Mouse (Mus musculus) MEL (cell line): ENCODE measurements at regions not wholly inside any gene's neighbourhood (a gene's known extent, or its start where the extent isn't known, plus 50 kb on each side); places are given as distances from the start of the nearest gene placed in this dataset.

ENCODE experiments used
- DNase-seq: peaks from one replicate; pipeline ENCODE4 v3.0.0; 2011; ENCODE audit warnings: low read depth, low spot score
- H3K27ac ChIP-seq: 2 replicates; pipeline ENCODE4 v1.5.1; 2012; ENCODE audit warnings: low read depth, mild to moderate bottlenecking, control low read depth, low read length, moderate library complexity; ENCODE audit not compliant: control insufficient read depth
- H3K27me3 ChIP-seq, 2 experiments: fragments of 150-350 bp in 1 of 2; sonication (generic) in 1 of 2; 2 replicates each; pipeline ENCODE4 v1.6.1; 2012; ENCODE audit warnings: low read length in 2 of 2, mild to moderate bottlenecking in 2 of 2, improper control_type of control experiment in 1 of 2, moderate library complexity in 1 of 2; ENCODE audit not compliant: insufficient read depth in 2 of 2, control insufficient read depth in 1 of 2
- H3K36me3 ChIP-seq, 2 experiments: 2 replicates each; pipeline ENCODE4 v1.6.1; 2012 to 2014; ENCODE audit warnings: low read length in 2 of 2, improper control_type of control experiment in 1 of 2, inconsistent platforms in 1 of 2, mild to moderate bottlenecking in 1 of 2; ENCODE audit not compliant: insufficient read depth in 2 of 2, control insufficient read depth in 1 of 2
- H3K4me1 ChIP-seq, 2 experiments: fragments of 150-350 bp in 1 of 2; sonication (generic) in 1 of 2; 2 replicates each; pipeline ENCODE4 v1.6.1; 2012; ENCODE audit warnings: low read length in 2 of 2, improper control_type of control experiment in 1 of 2, mild to moderate bottlenecking in 1 of 2; ENCODE audit not compliant: insufficient read depth in 2 of 2, control insufficient read depth in 1 of 2
- H3K4me3 ChIP-seq, 2 experiments: fragments of 150-350 bp in 1 of 2; sonication (generic) in 1 of 2; 2 replicates each; pipeline ENCODE4 v1.5.1; 2012; ENCODE audit warnings: low read depth in 2 of 2, low read length in 2 of 2, mild to moderate bottlenecking in 2 of 2, moderate library complexity in 2 of 2, control low read depth in 1 of 2, improper control_type of control experiment in 1 of 2; ENCODE audit not compliant: control insufficient read depth in 1 of 2, insufficient read depth in 1 of 2
- H3K79me2 ChIP-seq: 2 replicates; pipeline ENCODE4 v1.6.1; 2012; ENCODE audit warnings: mild to moderate bottlenecking, low read length, moderate library complexity; ENCODE audit not compliant: control insufficient read depth, poor library complexity, insufficient read depth
- H3K9ac ChIP-seq: 2 replicates; pipeline ENCODE4 v1.6.1; 2012; ENCODE audit warnings: low read depth, mild to moderate bottlenecking, control low read depth, low read length, moderate library complexity; ENCODE audit not compliant: control insufficient read depth, poor library complexity, severe bottlenecking
- H3K9me3 ChIP-seq: fragments of 150-350 bp; sonication (generic); replicated peaks from 2 replicates; pipeline ENCODE4 v1.6.1; 2012; ENCODE audit warnings: mild to moderate bottlenecking, low read length, improper control_type of control experiment, moderate library complexity; ENCODE audit not compliant: insufficient read depth
- CTCF ChIP-seq, 3 experiments: IDR thresholded peaks in 2 of 3; conservative IDR thresholded peaks in 1 of 3; 2 replicates each; pipeline ENCODE4 v1.5.1; 2011 to 2012; ENCODE audit warnings: low read length in 3 of 3, low read depth in 2 of 3, mild to moderate bottlenecking in 2 of 3, improper control_type of control experiment in 1 of 3, inconsistent platforms in 1 of 3, mixed read lengths in 1 of 3, moderate library complexity in 1 of 3; ENCODE audit not compliant: control insufficient read depth in 1 of 3, insufficient read depth in 1 of 3, poor library complexity in 1 of 3, severe bottlenecking in 1 of 3
- E2F4 ChIP-seq: IDR thresholded peaks from 2 replicates; pipeline ENCODE4 v1.6.1; 2011; ENCODE audit warnings: low read depth, low read length, improper control_type of control experiment, borderline replicate concordance
- ELF1 ChIP-seq: IDR thresholded peaks from 2 replicates; pipeline ENCODE4 v1.6.1; 2014; ENCODE audit warnings: low read depth, mild to moderate bottlenecking, inconsistent platforms, low read length, improper control_type of control experiment, moderate library complexity
- ETS1 ChIP-seq: IDR thresholded peaks from 2 replicates; pipeline ENCODE4 v1.6.1; 2012; ENCODE audit warnings: low read depth, mild to moderate bottlenecking, inconsistent platforms, low read length, improper control_type of control experiment, moderate library complexity
- GATA1 ChIP-seq: IDR thresholded peaks from 2 replicates; pipeline ENCODE4 v1.6.1; 2011; ENCODE audit warnings: low read depth, low read length, improper control_type of control experiment
- HCFC1 ChIP-seq: IDR thresholded peaks from 2 replicates; pipeline ENCODE4 v1.6.1; 2012; ENCODE audit warnings: low read depth, mild to moderate bottlenecking, inconsistent platforms, low read length, improper control_type of control experiment, moderate library complexity
- KAT2A ChIP-seq: conservative IDR thresholded peaks from 2 replicates; pipeline ENCODE4 v1.6.1; 2012; ENCODE audit warnings: low read depth, low read length, improper control_type of control experiment, inconsistent platforms
- MAFK ChIP-seq: IDR thresholded peaks from 2 replicates; pipeline ENCODE4 v1.6.1; 2011; ENCODE audit warnings: low read depth, mild to moderate bottlenecking, low read length, improper control_type of control experiment, borderline replicate concordance
- MAZ ChIP-seq: IDR thresholded peaks from 2 replicates; pipeline ENCODE4 v1.6.1; 2012; ENCODE audit warnings: low read depth, mild to moderate bottlenecking, inconsistent platforms, low read length, improper control_type of control experiment
- MXI1 ChIP-seq: IDR thresholded peaks from 2 replicates; pipeline ENCODE4 v1.6.1; 2011; ENCODE audit warnings: mild to moderate bottlenecking, low read depth, low read length, improper control_type of control experiment
- MYB ChIP-seq: IDR thresholded peaks from 2 replicates; pipeline ENCODE4 v1.6.1; 2011; ENCODE audit warnings: mild to moderate bottlenecking, low read depth, low read length, improper control_type of control experiment
- MYC ChIP-seq: IDR thresholded peaks from 2 replicates; pipeline ENCODE4 v1.6.1; 2011; ENCODE audit warnings: low read depth, mild to moderate bottlenecking, low read length, improper control_type of control experiment, moderate library complexity
- SMC3 ChIP-seq: IDR thresholded peaks from 2 replicates; pipeline ENCODE4 v1.6.1; 2011; ENCODE audit warnings: low read depth, low read length, improper control_type of control experiment
- TAL1 ChIP-seq: IDR thresholded peaks from 2 replicates; pipeline ENCODE4 v1.6.1; 2012; ENCODE audit warnings: mild to moderate bottlenecking, inconsistent platforms, low read length, moderate library complexity, mixed read lengths
- USF2 ChIP-seq, 2 experiments: IDR thresholded peaks; 2 replicates each; pipeline ENCODE4 v1.6.1; 2011 to 2012; ENCODE audit warnings: improper control_type of control experiment in 2 of 2, low read length in 2 of 2, borderline replicate concordance in 1 of 2, inconsistent platforms in 1 of 2, low read depth in 1 of 2, mild to moderate bottlenecking in 1 of 2; ENCODE audit not compliant: insufficient read depth in 1 of 2
- ZNF384 ChIP-seq: IDR thresholded peaks from 2 replicates; pipeline ENCODE4 v1.6.1; 2012; ENCODE audit warnings: low read depth, mild to moderate bottlenecking, inconsistent platforms, low read length, improper control_type of control experiment

- Histone ChIP-seq H3K36me3 (no peaks in the 10 kb centered on the region), H3K27me3 (no peaks in the 10 kb centered on the region), H3K79me2 (no peaks in the 10 kb centered on the region), H3K9ac (no peak overlapping the region), H3K4me1 (no peaks in the 10 kb centered on the region), H3K27ac (no peak overlapping the region)
- TF ChIP-seq MAZ (no peak), TAL1 (no peak), HCFC1 (no peak)
- TF ChIP-seq, all 39 proteins: peak for 0
- Histone ChIP-seq H3K9me3 (no peaks in the 10 kb centered on the region), H3K4me3 (no peak overlapping the region)
- no peak for DNase-seq
These were observed 522.3 kb upstream of the Gabra5 start for GRCm38 (mm10) chr7:58032111-58032510.

GRCm38 (mm10) chr7:57992406-57993223 lies 482.8 kb upstream of the Gabra5 start:
- no peak for DNase-seq
- no peak overlapping the region for H3K27ac ChIP-seq
- no peak overlapping the region for H3K4me3 ChIP-seq
- no peaks in the 10 kb centered on the region for H3K9me3 ChIP-seq
- no peak overlapping the region for H3K9ac ChIP-seq
- TF ChIP-seq MAFK (no peak), ZNF384 (no peak), HCFC1 (no peak), E2F4 (no peak), MYB (no peak), MYC (no peak), KAT2A (no peak), GATA1 (no peak), MXI1 (no peak), ELF1 (no peak), MAZ (no peak), ETS1 (no peak), SMC3 (no peak), TAL1 (no peak), USF2 (IDR thresholded peaks at IDR 0.05; ENCODE audit: borderline replicate concordance in 1 of 2, insufficient read depth in 1 of 2, low read depth in 1 of 2, low read length in 2 of 2) (no peak), CTCF (IDR thresholded peaks at IDR 0.05 in 2 of 3, conservative IDR thresholded peaks at IDR 0.05 in 1 of 3; ENCODE audit: control insufficient read depth in 1 of 3, insufficient read depth in 1 of 3, low read depth in 2 of 3, low read length in 3 of 3, poor library complexity in 1 of 3, severe bottlenecking in 1 of 3) (no peak)
- TF ChIP-seq, all 39 proteins: peak for 0
- no peaks in the 10 kb centered on the region for H3K79me2 ChIP-seq
- H3K36me3 ChIP-seq, result no peaks in the 10 kb centered on the region
- H3K27me3 ChIP-seq, result no peaks in the 10 kb centered on the region
- no peaks in the 10 kb centered on the region for H3K4me1 ChIP-seq
